Mouse (Mus musculus): ENCODE results near the gene Cep350.

DNA sequence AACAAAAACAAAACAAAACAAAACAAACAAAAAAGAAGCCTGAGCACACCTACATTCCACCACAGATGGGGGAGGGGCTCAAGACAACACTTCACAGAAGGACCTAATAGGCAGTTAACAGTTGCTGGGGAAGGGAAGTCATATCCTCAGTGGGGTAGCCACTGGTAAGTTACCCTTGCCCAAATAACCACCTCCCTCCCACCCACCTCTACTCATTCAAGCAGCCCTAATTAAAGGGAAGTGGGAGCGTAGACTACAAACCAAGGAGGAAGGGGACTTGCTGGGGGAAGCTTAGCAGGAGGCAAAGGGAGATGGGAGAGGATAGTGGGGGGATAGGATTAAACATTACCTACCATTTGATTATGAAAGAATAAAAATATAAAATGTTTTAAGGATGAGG is 47.3 kb upstream of the Cep350 start:
- TF ChIP-seq CTCF (IDR thresholded peaks at IDR 0.05) (no peak), EP300 (IDR thresholded peaks at IDR 0.05) (no peak)

All from lung, postnatal 0 days (tissue).